Mouse (Mus musculus) midbrain, embryonic 14.5 days (tissue): ENCODE measurements around the gene Ppara. TPM values are rescaled to one million over a fixed set of nuclear protein-coding genes. Genes with fewer than 3 reads are reported as not detected.
A peak's percentile ranks its signal among the peaks of the same experiment; 100 is the strongest.

ENCODE experiments used
- ATAC-seq: fragments of 200-750 bp; cut with Nextera tagmentation; 2 replicates; pipeline ENCODE4 v1.8.0; 2017; ENCODE audit warnings: moderate number of reproducible peaks, moderate library complexity; ENCODE audit not compliant: low FRiP score, low TSS enrichment
- DNase-seq: peaks from one replicate; pipeline ENCODE4 v3.0.0-alpha.2; 2015
- H3K27ac ChIP-seq: fragments of 300-500 bp; sonication (generic); replicated peaks from 2 replicates; pipeline ENCODE4 v1.5.1; 2014; ENCODE audit warnings: mild to moderate bottlenecking, low read depth, low read length, moderate library complexity
- H3K27me3 ChIP-seq: fragments of 300-500 bp; sonication (generic); 2 replicates; pipeline ENCODE4 v1.6.1; 2014; ENCODE audit warnings: low read length, control low read depth, mixed read lengths; ENCODE audit not compliant: control insufficient read depth, insufficient read depth
- H3K36me3 ChIP-seq: fragments of 300-500 bp; sonication (generic); 2 replicates; pipeline ENCODE4 v1.6.1; 2014; ENCODE audit warnings: low read length, control low read depth; ENCODE audit not compliant: control insufficient read depth, insufficient read depth
- H3K4me1 ChIP-seq: fragments of 300-500 bp; sonication (generic); 2 replicates; pipeline ENCODE4 v1.6.1; 2014; ENCODE audit warnings: mild to moderate bottlenecking, antibody characterized with exemption, low read length, control low read depth; ENCODE audit not compliant: control insufficient read depth, insufficient read depth
- H3K4me2 ChIP-seq: fragments of 300-500 bp; sonication (generic); 2 replicates; pipeline ENCODE4 v1.6.1; 2014; ENCODE audit warnings: mild to moderate bottlenecking, low read length, moderate library complexity
- H3K4me3 ChIP-seq: fragments of 300-500 bp; sonication (generic); replicated peaks from 2 replicates; pipeline ENCODE4 v1.5.1; 2014; ENCODE audit warnings: low read depth, low read length
- H3K9ac ChIP-seq: fragments of 300-500 bp; sonication (generic); replicated peaks from 2 replicates; pipeline ENCODE4 v1.6.1; 2014; ENCODE audit warnings: mild to moderate bottlenecking, low read length, moderate library complexity
- H3K9me3 ChIP-seq: fragments of 300-500 bp; sonication (generic); 2 replicates; pipeline ENCODE4 v1.6.1; 2016; ENCODE audit warnings: low read length, control low read depth, mixed read lengths; ENCODE audit not compliant: control insufficient read depth
- WGBS: fragments of 180-500 bp; shearing (Covaris S2); extraction: QIAGEN DNeasy Blood & Tissue Kit; methylation state at CpG from one replicate; pipeline ENCODE4 v1.1.7; 2014; 5-methylcytosine and 5-hydroxymethylcytosine counted together
- polyA plus RNA-seq: library from polyadenylated mRNA; unstranded; fragments of >200 nt; fragmentation: Nextera tagmentation; extraction: Ambion mirVana; gene quantifications from 2 replicates; pipeline ENCODE4 v1.2.1, GENCODE M21; 2014

Gene Ppara
- polyA plus RNA-seq = 0.89 and 1.2 TPM in 2 replicates

- DNase-seq = peak; percentile 7
- H3K27me3 ChIP-seq = peaks cover 59% of the 10 kb centered on the region
- H3K4me1 ChIP-seq = peaks cover 6% of the 10 kb centered on the region; the same call in 1 of the 2 replicates
- H3K27ac ChIP-seq = no peak within 1 kb of the TSS
- H3K9me3 ChIP-seq = no peaks in the 10 kb centered on the region
- 4% methylated on average over 28 of the region's 28 CpGs for WGBS
- peak within 1 kb of the TSS; percentile 70 for H3K4me2 ChIP-seq
- H3K36me3 ChIP-seq = no peaks in the 10 kb centered on the region
- ATAC-seq = no peak
- peak within 1 kb of the TSS; percentile 39; the same call in 1 of the 2 replicates for H3K9ac ChIP-seq
- peak within 1 kb of the TSS; percentile 50 for H3K4me3 ChIP-seq
Observed at GRCm38 (mm10) chr15:85734571-85735033, at the start of gene Ppara. Gene Ppara, plus strand, starts transcription at chr15:85734983.

- Histone ChIP-seq H3K9me3 (no peaks in the 10 kb centered on the region), H3K4me3 (no peak overlapping the region), H3K36me3 (peaks cover 42% of the 10 kb centered on the region), H3K27me3 (no peaks in the 10 kb centered on the region), H3K27ac (peak overlapping the region; percentile 64), H3K4me2 (no peak overlapping the region), H3K4me1 (peaks cover 20% of the 10 kb centered on the region), H3K9ac (no peak overlapping the region)
- ATAC-seq (peak; percentile 69), DNase-seq (peak; percentile 77)
- WGBS = 57% methylated on average over 11 of the region's 11 CpGs
Observed at GRCm38 (mm10) chr15:85686641-85687395, 48.0 kb upstream of the Ppara start.

GRCm38 (mm10) chr15:85687630-85688410 is 47.0 kb upstream of the Ppara start:
- no peak overlapping the region for H3K4me3 ChIP-seq
- peaks cover 20% of the 10 kb centered on the region for H3K4me1 ChIP-seq
- WGBS = 83% methylated on average over 15 of the region's 15 CpGs
- H3K36me3 ChIP-seq = peaks cover 44% of the 10 kb centered on the region
- H3K9ac ChIP-seq = no peak overlapping the region
- no peaks in the 10 kb centered on the region for H3K9me3 ChIP-seq
- no peak for DNase-seq
- H3K27me3 ChIP-seq = no peaks in the 10 kb centered on the region
- H3K27ac ChIP-seq = peak overlapping the region; percentile 64
- no peak for ATAC-seq
- H3K4me2 ChIP-seq = no peak overlapping the region

GRCm38 (mm10) chr15:85688734-85689133 is 46.0 kb upstream of the Ppara start:
- H3K4me1 ChIP-seq = peaks cover 20% of the 10 kb centered on the region
- no peaks in the 10 kb centered on the region for H3K9me3 ChIP-seq
- peak overlapping the region; percentile 55; the same call in 1 of the 2 replicates for H3K27ac ChIP-seq
- ATAC-seq = no peak; the same call in 1 of the 2 replicates
- no peak overlapping the region for H3K4me3 ChIP-seq
- H3K36me3 ChIP-seq = peaks cover 44% of the 10 kb centered on the region
- no peak for DNase-seq
- 29% methylated on average over 6 of the region's 6 CpGs for WGBS
- H3K4me2 ChIP-seq = no peak overlapping the region
- H3K9ac ChIP-seq = no peak overlapping the region
- no peaks in the 10 kb centered on the region for H3K27me3 ChIP-seq

GRCm38 (mm10) chr15:85689523-85689922 is 45.3 kb upstream of the Ppara start:
- H3K4me3 ChIP-seq = no peak overlapping the region
- WGBS = 92% methylated on average over 6 of the region's 6 CpGs
- DNase-seq (no peak), ATAC-seq (no peak)
- H3K9ac ChIP-seq = no peak overlapping the region
- no peaks in the 10 kb centered on the region for H3K9me3 ChIP-seq
- H3K4me2 ChIP-seq = no peak overlapping the region
- peaks cover 20% of the 10 kb centered on the region for H3K4me1 ChIP-seq
- no peaks in the 10 kb centered on the region for H3K27me3 ChIP-seq
- peaks cover 45% of the 10 kb centered on the region for H3K36me3 ChIP-seq
- no peak overlapping the region for H3K27ac ChIP-seq

GRCm38 (mm10) chr15:85690058-85690457 is 44.7 kb upstream of the Ppara start:
- Histone ChIP-seq H3K4me2 (no peak overlapping the region), H3K9me3 (no peaks in the 10 kb centered on the region), H3K4me1 (peaks cover 20% of the 10 kb centered on the region), H3K27me3 (no peaks in the 10 kb centered on the region), H3K9ac (no peak overlapping the region), H3K4me3 (no peak overlapping the region), H3K36me3 (peaks cover 45% of the 10 kb centered on the region), H3K27ac (no peak overlapping the region; the same call in 1 of the 2 replicates)
- DNase-seq (no peak), ATAC-seq (no peak)
- WGBS = 93% methylated on average over 6 of the region's 6 CpGs

GRCm38 (mm10) chr15:85690875-85691274 is 43.9 kb upstream of the Ppara start:
- DNase-seq (no peak), ATAC-seq (no peak)
- Histone ChIP-seq H3K27me3 (no peaks in the 10 kb centered on the region), H3K4me1 (peaks cover 17% of the 10 kb centered on the region), H3K27ac (no peak overlapping the region), H3K4me3 (no peak overlapping the region), H3K9ac (no peak overlapping the region), H3K36me3 (peaks cover 49% of the 10 kb centered on the region), H3K4me2 (no peak overlapping the region), H3K9me3 (no peaks in the 10 kb centered on the region)
- WGBS = 93% methylated on average over 5 of the region's 5 CpGs

- WGBS = 94% methylated on average over 3 of the region's 3 CpGs
- Histone ChIP-seq H3K27ac (no peak overlapping the region), H3K4me3 (no peak overlapping the region), H3K4me1 (peaks cover 7% of the 10 kb centered on the region; the same call in 1 of the 2 replicates), H3K27me3 (no peaks in the 10 kb centered on the region), H3K9me3 (no peaks in the 10 kb centered on the region), H3K36me3 (peaks cover 66% of the 10 kb centered on the region), H3K9ac (no peak overlapping the region), H3K4me2 (no peak overlapping the region)
- ATAC-seq (no peak), DNase-seq (no peak)
Observed at GRCm38 (mm10) chr15:85693115-85693514, 41.7 kb upstream of the Ppara start.
